Mouse (Mus musculus): ENCODE data around the gene Pkp1.

Pkp1 gene

GRCm38 (mm10) chr1:135856070-135856469 is 62.9 kb downstream of the Pkp1 start:
- no peak for DNase-seq

GRCm38 (mm10) chr1:135855344-135855687 is 63.7 kb downstream of the Pkp1 start:
- no peak for DNase-seq

GRCm38 (mm10) chr1:135854591-135855343 is 64.2 kb downstream of the Pkp1 start:
- no peak for DNase-seq

GRCm38 (mm10) chr1:135853200-135853599 is 65.8 kb downstream of the Pkp1 start:
- DNase-seq = no peak

- no peak for DNase-seq
These were observed 66.8 kb downstream of the Pkp1 start for GRCm38 (mm10) chr1:135852044-135852756.

GRCm38 (mm10) chr1:135850722-135851512 is 68.1 kb downstream of the Pkp1 start:
- DNase-seq = no peak

GRCm38 (mm10) chr1:135847611-135848351 is 71.2 kb downstream of the Pkp1 start:
- DNase-seq = no peak

- DNase-seq = peak in 1 of 2 experiments; percentile 28
These were observed 71.9 kb downstream of the Pkp1 start for GRCm38 (mm10) chr1:135847139-135847562.

- no peak for DNase-seq
These were observed 72.4 kb downstream of the Pkp1 start for GRCm38 (mm10) chr1:135846632-135847031.

- DNase-seq = no peak
These were observed 74.5 kb downstream of the Pkp1 start for GRCm38 (mm10) chr1:135844481-135844880.

- no peak for DNase-seq
These were observed 75.3 kb downstream of the Pkp1 start for GRCm38 (mm10) chr1:135843519-135844262.

GRCm38 (mm10) chr1:135840675-135841395 is 78.2 kb downstream of the Pkp1 start:
- DNase-seq = no peak

- DNase-seq = no peak
These were observed 79.9 kb downstream of the Pkp1 start for GRCm38 (mm10) chr1:135839065-135839464.

- no peak for DNase-seq
These were observed 80.4 kb downstream of the Pkp1 start for GRCm38 (mm10) chr1:135838626-135839025.

GRCm38 (mm10) chr1:135835716-135836483 is 83.1 kb downstream of the Pkp1 start, which contains the start of gene Tnnt2:
TSS of gene Tnnt2 (plus strand) at chr1:135836354.
- no peak for DNase-seq

- DNase-seq = no peak
These were observed 84.0 kb downstream of the Pkp1 start for GRCm38 (mm10) chr1:135834983-135835382.

- DNase-seq = no peak
These were observed 84.7 kb downstream of the Pkp1 start for GRCm38 (mm10) chr1:135834206-135834859.

- no peak for DNase-seq
These were observed 90.1 kb downstream of the Pkp1 start for GRCm38 (mm10) chr1:135828918-135829317.

- DNase-seq = no peak
These were observed 97.2 kb downstream of the Pkp1 start for GRCm38 (mm10) chr1:135821780-135822179.
